Mouse (Mus musculus): ENCODE measurements around the gene Hspa1b. TPM values are rescaled to one million over a fixed set of nuclear protein-coding genes. Genes with fewer than 3 reads are reported as not detected.
"Not testable (repeated sequence)": the region's sequence is repeated elsewhere in the genome, so short reads cannot be mapped to it uniquely, and the experiment has no call there.

Hspa1b gene
- polyA plus RNA-seq, 1 experiment = 38.8 TPM

DNA sequence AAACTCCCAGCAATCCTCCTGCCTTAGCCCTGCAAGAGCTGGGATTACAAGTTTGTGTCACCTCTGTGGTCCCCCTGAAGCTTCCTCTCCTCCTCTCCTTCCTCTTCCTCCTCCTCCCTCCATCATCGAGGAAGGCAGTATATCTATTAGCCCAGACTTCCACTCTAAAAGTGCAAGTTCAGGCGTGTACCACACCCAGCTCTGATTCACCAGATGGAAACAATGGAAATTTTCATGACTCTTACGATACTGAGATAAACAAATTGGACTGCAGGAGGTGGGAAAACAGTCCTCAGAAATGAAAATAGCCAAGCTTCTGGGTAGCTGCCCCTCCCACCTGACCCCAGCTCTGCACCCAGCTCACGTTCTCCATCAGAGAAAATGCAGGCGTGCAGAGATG lies 6.6 kb upstream of the Hspa1b start:
- 69% methylated on average over 5 of the region's 5 CpGs for WGBS
- Histone ChIP-seq H3K36me3 (ENCODE audit: control insufficient read depth, insufficient read depth, low read length) (no peaks in the 10 kb centered on the region), H3K27me3 (replicated peaks; ENCODE audit: control insufficient read depth, insufficient read depth, low read length) (no peaks in the 10 kb centered on the region), H3K4me1 (ENCODE audit: control insufficient read depth, insufficient read depth, low read length) (0 out of 2 replicates have a peak, but pooled peaks cover 5% of the 10 kb centered on the region), H3K27ac (ENCODE audit: insufficient read depth, low read depth, low read length) (peak overlapping the region; percentile 15; the same call in 1 of the 2 replicates), H3K4me3 (ENCODE audit: insufficient read depth, low read depth, low read length) (no peak overlapping the region)
- no peak for DNase-seq
- no peak for TF ChIP-seq POLR2A (IDR thresholded peaks at IDR 0.05; ENCODE audit: low read depth, low read length)

DNA sequence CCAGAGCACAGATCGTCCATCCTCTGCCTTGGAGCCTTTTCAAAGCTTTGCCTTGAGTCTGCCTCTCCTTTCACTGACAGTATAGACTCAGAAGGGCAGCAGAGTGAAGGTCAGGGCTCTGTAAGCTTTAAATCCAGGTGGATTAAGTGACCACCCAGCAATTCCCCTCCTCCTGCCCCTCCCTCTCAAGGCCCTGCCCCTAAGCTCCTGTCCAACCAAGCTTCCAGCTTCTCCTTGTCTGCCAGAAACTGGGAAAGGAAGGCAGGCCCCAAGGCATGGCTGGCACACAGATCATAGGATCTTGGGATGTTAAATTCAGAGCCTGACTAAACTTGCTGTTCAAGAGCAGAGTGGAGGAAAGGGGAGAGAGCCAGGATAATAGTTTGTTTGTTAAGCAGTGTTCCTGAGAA lies 5.6 kb upstream of the Hspa1b start:
- Histone ChIP-seq H3K4me1 (ENCODE audit: control insufficient read depth, insufficient read depth, low read length) (peaks cover 9% of the 10 kb centered on the region; the same call in 1 of the 2 replicates), H3K4me3 (ENCODE audit: insufficient read depth, low read depth, low read length) (no peak overlapping the region), H3K36me3 (ENCODE audit: control insufficient read depth, insufficient read depth, low read length) (no peaks in the 10 kb centered on the region), H3K27me3 (replicated peaks; ENCODE audit: control insufficient read depth, insufficient read depth, low read length) (no peaks in the 10 kb centered on the region), H3K27ac (ENCODE audit: insufficient read depth, low read depth, low read length) (peak overlapping the region; percentile 85)
- no peak for TF ChIP-seq POLR2A (IDR thresholded peaks at IDR 0.05; ENCODE audit: low read depth, low read length)
- TF ChIP-seq CTCF (conservative IDR thresholded peaks at IDR 0.05; ENCODE audit: insufficient read depth, insufficient read length, low read depth, low read length) = no peak
- WGBS = 42% methylated on average over 1 of the region's 1 CpGs
- DNase-seq = peak; percentile 75

DNA sequence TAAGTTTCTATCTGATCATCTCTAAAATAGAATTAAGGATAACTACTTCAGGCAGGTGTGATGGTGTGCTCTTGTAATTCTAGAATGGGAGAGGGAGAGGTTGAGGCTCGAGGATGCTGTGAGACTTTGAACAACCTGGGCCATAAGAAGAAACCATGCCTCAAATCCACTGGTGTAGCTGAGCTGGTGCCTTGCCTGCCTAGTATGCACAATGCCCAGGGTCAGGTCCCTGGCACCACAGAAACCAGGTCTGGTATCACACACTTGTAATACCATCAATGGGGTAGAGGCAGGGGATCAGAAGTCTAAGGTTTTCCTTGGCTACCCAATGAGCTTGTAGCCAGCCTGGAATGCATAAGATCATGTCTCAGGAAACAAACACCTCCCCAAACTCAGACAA lies 3.8 kb upstream of the Hspa1b start:
- no peak for DNase-seq
- no peaks in the 10 kb centered on the region for H3K36me3 ChIP-seq (ENCODE audit: control insufficient read depth, insufficient read depth, low read length)
- H3K4me1 ChIP-seq (ENCODE audit: control insufficient read depth, insufficient read depth, low read length) = peaks cover 9% of the 10 kb centered on the region; the same call in 1 of the 2 replicates
- H3K4me3 ChIP-seq (ENCODE audit: insufficient read depth, low read depth, low read length) = no peak overlapping the region
- no peaks in the 10 kb centered on the region for H3K27me3 ChIP-seq (replicated peaks; ENCODE audit: control insufficient read depth, insufficient read depth, low read length)
- H3K27ac ChIP-seq (ENCODE audit: insufficient read depth, low read depth, low read length) = 0 out of 2 replicates have a peak overlapping the region, but pooled peaks have one; percentile 39
- TF ChIP-seq CTCF (conservative IDR thresholded peaks at IDR 0.05; ENCODE audit: insufficient read depth, insufficient read length, low read depth, low read length) = no peak
- WGBS = 82% methylated on average over 1 of the region's 1 CpGs

DNA sequence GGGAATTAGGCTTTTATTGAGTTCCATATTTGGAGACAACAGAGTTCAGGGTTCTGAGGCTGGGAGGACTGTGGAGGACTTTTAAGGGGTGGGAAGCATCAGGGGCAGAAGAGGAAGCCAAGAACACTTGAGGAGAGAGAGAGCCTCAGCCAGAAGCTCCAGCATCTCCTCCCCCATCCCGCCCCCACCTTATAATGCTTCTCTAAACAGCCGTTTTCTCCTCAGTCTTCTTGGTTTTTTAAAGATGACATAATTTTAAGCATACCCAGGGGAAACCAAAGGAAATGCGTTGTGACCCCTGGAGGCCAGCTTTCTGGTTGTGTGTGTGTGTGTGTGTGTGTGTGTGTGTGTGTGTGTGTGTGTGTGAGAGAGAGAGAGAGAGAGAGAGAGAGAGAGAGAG lies 3.1 kb upstream of the Hspa1b start:
- Histone ChIP-seq H3K4me3 (ENCODE audit: insufficient read depth, low read depth, low read length) (no peak overlapping the region), H3K27ac (ENCODE audit: insufficient read depth, low read depth, low read length) (peak overlapping the region; percentile 83), H3K36me3 (ENCODE audit: control insufficient read depth, insufficient read depth, low read length) (no peaks in the 10 kb centered on the region), H3K27me3 (replicated peaks; ENCODE audit: control insufficient read depth, insufficient read depth, low read length) (no peaks in the 10 kb centered on the region), H3K4me1 (ENCODE audit: control insufficient read depth, insufficient read depth, low read length) (peaks cover 9% of the 10 kb centered on the region; the same call in 1 of the 2 replicates)
- no peak for DNase-seq
- WGBS = 45% methylated on average over 3 of the region's 3 CpGs
- TF ChIP-seq CTCF (conservative IDR thresholded peaks at IDR 0.05; ENCODE audit: insufficient read depth, insufficient read length, low read depth, low read length) = no peak
- no peak for TF ChIP-seq POLR2A (IDR thresholded peaks at IDR 0.05; ENCODE audit: low read depth, low read length)

DNA sequence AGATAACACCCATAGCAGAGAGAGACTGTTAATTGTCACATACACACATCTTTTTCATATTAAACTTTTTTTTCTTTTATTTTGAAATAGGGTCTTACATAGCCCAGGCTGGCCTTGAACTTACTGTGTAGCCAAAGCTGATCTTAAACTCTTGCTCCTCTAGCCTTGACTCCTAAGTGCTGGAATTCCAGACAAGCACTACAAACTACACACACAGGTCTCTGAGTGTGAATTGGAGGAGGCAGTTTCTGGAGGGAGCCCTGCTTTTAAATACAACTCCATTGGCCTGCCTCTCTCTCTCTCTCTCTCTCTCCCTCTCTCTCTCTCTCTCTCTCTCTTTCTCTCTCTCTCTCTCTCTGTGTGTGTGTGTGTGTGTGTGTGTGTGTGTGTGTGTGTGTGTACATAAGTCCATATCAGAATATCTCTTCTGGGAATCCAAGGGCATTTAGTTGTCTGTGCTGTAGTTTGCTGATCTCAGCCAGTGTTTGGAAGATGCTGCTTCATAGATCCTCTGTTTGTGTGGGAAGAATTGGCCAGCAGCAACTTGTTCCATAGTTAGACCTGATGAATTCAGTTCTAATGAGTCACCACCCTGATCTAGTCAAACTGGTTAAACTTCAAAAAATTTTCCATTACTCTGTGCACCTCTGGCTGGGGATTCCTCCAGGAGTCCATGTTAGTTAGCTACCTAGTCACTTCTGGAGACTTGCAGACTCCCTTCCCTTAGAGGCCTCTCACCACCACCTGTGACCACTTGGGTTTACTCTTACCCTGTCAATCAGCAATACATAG lies 1.9 kb upstream of the Hspa1b start:
- peaks cover 9% of the 10 kb centered on the region; the same call in 1 of the 2 replicates for H3K4me1 ChIP-seq (ENCODE audit: control insufficient read depth, insufficient read depth, low read length)
- DNase-seq = peak; percentile 60
- H3K36me3 ChIP-seq (ENCODE audit: control insufficient read depth, insufficient read depth, low read length) = no peaks in the 10 kb centered on the region
- no peak for TF ChIP-seq CTCF (conservative IDR thresholded peaks at IDR 0.05; ENCODE audit: insufficient read depth, insufficient read length, low read depth, low read length)
- TF ChIP-seq POLR2A (IDR thresholded peaks at IDR 0.05; ENCODE audit: low read depth, low read length) = no peak
- no peak overlapping the region for H3K4me3 ChIP-seq (ENCODE audit: insufficient read depth, low read depth, low read length)
- H3K27ac ChIP-seq (ENCODE audit: insufficient read depth, low read depth, low read length) = peak overlapping the region; percentile 83; the same call in 1 of the 2 replicates
- H3K27me3 ChIP-seq (replicated peaks; ENCODE audit: control insufficient read depth, insufficient read depth, low read length) = no peaks in the 10 kb centered on the region

DNA sequence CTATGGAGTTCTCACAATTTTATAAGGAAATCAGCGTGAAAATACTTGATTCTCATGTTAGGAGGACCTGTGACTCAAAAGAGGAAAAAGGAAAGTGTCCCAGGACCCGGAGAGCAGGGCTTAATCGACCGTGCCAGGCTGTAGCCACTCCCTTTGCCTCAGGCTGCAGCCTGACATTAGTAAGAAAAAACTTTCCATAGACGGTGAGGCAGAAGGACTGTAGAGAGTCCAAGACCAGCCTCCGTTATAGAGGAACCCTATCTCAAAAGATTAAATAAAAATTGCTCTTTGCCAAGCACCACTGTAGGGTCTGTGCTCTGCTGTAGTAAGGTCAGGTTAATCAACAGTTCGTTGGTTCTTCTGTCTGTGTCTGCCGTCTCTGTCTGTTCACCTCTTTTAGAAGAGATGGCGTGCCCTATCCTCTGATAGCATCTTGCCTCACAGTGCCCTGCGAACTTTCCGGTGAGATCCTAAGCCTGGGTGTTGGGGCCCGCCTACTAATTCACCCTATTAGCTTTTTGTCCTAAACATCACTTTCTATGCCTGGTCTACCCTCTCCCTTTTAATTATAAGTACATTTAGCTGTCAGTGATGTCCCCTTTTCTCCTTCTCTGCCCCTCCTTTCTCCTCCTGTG lies 960 bp upstream of the Hspa1b start:
- H3K27ac ChIP-seq (ENCODE audit: insufficient read depth, low read depth, low read length) = peak overlapping the region; percentile 98
- H3K4me3 ChIP-seq (ENCODE audit: insufficient read depth, low read depth, low read length) = peak overlapping the region; percentile 24
- TF ChIP-seq CTCF (conservative IDR thresholded peaks at IDR 0.05; ENCODE audit: insufficient read depth, insufficient read length, low read depth, low read length) (no peak), POLR2A (IDR thresholded peaks at IDR 0.05; ENCODE audit: low read depth, low read length) (no peak)
- no peaks in the 10 kb centered on the region for H3K27me3 ChIP-seq (replicated peaks; ENCODE audit: control insufficient read depth, insufficient read depth, low read length)
- H3K4me1 ChIP-seq (ENCODE audit: control insufficient read depth, insufficient read depth, low read length) = peaks cover 6% of the 10 kb centered on the region; the same call in 1 of the 2 replicates
- H3K36me3 ChIP-seq (ENCODE audit: control insufficient read depth, insufficient read depth, low read length) = no peaks in the 10 kb centered on the region
- peak; percentile 84 for DNase-seq
- 7% methylated on average over 12 of the region's 12 CpGs for WGBS

DNA sequence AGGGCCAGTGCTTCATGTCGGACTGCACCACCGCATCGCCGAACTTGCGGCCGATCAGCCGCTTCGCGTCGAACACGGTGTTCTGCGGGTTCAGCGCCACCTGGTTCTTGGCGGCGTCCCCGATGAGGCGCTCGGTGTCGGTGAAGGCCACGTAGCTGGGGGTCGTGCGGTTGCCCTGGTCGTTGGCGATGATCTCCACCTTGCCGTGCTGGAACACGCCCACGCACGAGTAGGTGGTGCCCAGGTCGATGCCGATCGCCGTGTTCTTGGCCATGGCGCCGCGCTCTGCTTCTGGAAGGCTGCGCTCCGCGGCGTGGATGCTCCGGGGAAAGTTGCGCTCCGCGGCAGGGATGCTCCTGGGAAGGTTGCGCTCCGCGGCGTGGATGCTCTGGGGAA lies 306 bp downstream of the Hspa1b start:
- H3K27ac ChIP-seq (ENCODE audit: insufficient read depth, low read depth, low read length); H3K36me3 ChIP-seq (ENCODE audit: control insufficient read depth, insufficient read depth, low read length); DNase-seq; H3K27me3 ChIP-seq (replicated peaks; ENCODE audit: control insufficient read depth, insufficient read depth, low read length); H3K4me1 ChIP-seq (ENCODE audit: control insufficient read depth, insufficient read depth, low read length): not testable (repeated sequence)
- WGBS = under 1% methylated on average over 27 of the region's 47 CpGs
- peak overlapping the region; percentile 50 for H3K4me3 ChIP-seq (ENCODE audit: insufficient read depth, low read depth, low read length)

DNA sequence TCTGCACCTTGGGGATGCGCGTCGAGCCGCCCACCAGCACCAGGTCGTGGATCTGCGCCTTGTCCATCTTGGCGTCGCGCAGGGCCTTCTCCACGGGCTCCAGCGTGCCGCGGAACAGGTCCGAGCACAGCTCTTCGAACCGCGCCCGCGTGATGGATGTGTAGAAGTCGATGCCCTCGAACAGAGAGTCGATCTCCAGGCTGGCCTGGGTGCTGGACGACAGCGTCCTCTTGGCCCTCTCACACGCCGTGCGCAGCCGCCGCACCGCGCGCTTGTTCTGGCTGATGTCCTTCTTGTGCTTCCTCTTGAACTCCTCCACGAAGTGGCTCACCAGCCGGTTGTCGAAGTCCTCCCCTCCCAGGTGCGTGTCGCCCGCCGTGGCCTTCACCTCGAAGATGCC lies 1.1 kb downstream of the Hspa1b start:
- 37% methylated on average over 32 of the region's 40 CpGs for WGBS
- DNase-seq = not testable (repeated sequence)

DNA sequence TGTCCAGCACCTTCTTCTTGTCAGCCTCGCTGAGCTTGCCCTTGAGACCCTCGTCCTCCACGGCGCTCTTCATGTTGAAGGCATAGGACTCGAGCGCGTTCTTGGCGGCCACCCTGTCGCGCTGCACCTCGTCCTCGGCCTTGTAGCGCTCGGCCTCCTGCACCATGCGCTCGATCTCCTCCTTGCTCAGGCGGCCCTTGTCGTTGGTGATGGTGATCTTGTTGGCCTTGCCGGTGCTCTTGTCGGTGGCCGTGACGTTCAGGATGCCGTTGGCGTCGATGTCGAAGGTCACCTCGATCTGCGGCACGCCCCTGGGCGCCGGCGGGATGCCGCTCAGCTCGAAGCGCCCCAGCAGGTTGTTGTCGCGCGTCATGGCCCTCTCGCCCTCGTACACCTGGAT lies 1.7 kb downstream of the Hspa1b start:
- H3K36me3 ChIP-seq (ENCODE audit: control insufficient read depth, insufficient read depth, low read length); H3K4me1 ChIP-seq (ENCODE audit: control insufficient read depth, insufficient read depth, low read length); H3K27ac ChIP-seq (ENCODE audit: insufficient read depth, low read depth, low read length); DNase-seq; H3K27me3 ChIP-seq (replicated peaks; ENCODE audit: control insufficient read depth, insufficient read depth, low read length): not testable (repeated sequence)
- H3K4me3 ChIP-seq (ENCODE audit: insufficient read depth, low read depth, low read length) = peak overlapping the region; percentile 44; the same call in 1 of the 2 replicates
- 22% methylated on average over 39 of the region's 40 CpGs for WGBS

More for the DNA sequence above, 1.1 kb downstream of the Hspa1b start:
- H3K4me3 ChIP-seq (ENCODE audit: insufficient read depth, low read depth, low read length); H3K27me3 ChIP-seq (replicated peaks; ENCODE audit: control insufficient read depth, insufficient read depth, low read length); H3K36me3 ChIP-seq (ENCODE audit: control insufficient read depth, insufficient read depth, low read length); H3K4me1 ChIP-seq (ENCODE audit: control insufficient read depth, insufficient read depth, low read length); H3K27ac ChIP-seq (ENCODE audit: insufficient read depth, low read depth, low read length): not testable (repeated sequence)

All from kidney, adult 2 months (tissue).